Mouse (Mus musculus) liver, embryonic 11.5 days (tissue): ENCODE measurements around the gene Sipa1l1. TPM values are rescaled to one million over a fixed set of nuclear protein-coding genes. Genes with fewer than 3 reads are reported as not detected.

Experiments used
- ATAC-seq: fragments of 200-750 bp; cut with Nextera tagmentation; replicated peaks from 2 replicates; pipeline ENCODE4 v1.8.0; 2017; ENCODE audit warnings: moderate number of reproducible peaks, mild to moderate bottlenecking, moderate TSS enrichment, moderate library complexity; ENCODE audit not compliant: low FRiP score
- DNase-seq: peaks from one replicate; pipeline ENCODE4 v3.0.0-alpha.2; 2017; ENCODE audit warnings: low spot score
- H3K27ac ChIP-seq: fragments of 300-500 bp; sonication (generic); 2 replicates; pipeline ENCODE4 v1.5.1; 2014; ENCODE audit warnings: mild to moderate bottlenecking, low read depth, low read length, control low read depth
- H3K27me3 ChIP-seq: fragments of 300-500 bp; sonication (generic); replicated peaks from 2 replicates; pipeline ENCODE4 v1.6.1; 2014; ENCODE audit warnings: low read length, mixed read lengths; ENCODE audit not compliant: control insufficient read depth, insufficient read depth
- H3K36me3 ChIP-seq: fragments of 300-500 bp; sonication (generic); 2 replicates; pipeline ENCODE4 v1.6.1; 2014; ENCODE audit warnings: mild to moderate bottlenecking, low read length, moderate library complexity, mixed read lengths; ENCODE audit not compliant: control insufficient read depth, insufficient read depth
- H3K4me1 ChIP-seq: fragments of 300-500 bp; sonication (generic); replicated peaks from 2 replicates; pipeline ENCODE4 v1.6.1; 2014; ENCODE audit warnings: low read length, mixed read lengths; ENCODE audit not compliant: control insufficient read depth, insufficient read depth
- H3K4me2 ChIP-seq: fragments of 300-500 bp; sonication (generic); 2 replicates; pipeline ENCODE4 v1.6.1; 2014; ENCODE audit warnings: mild to moderate bottlenecking, control low read depth, moderate library complexity
- H3K4me3 ChIP-seq: fragments of 300-500 bp; sonication (generic); 2 replicates; pipeline ENCODE4 v1.5.1; 2014; ENCODE audit warnings: low read depth, low read length, control low read depth
- H3K9ac ChIP-seq: fragments of 300-500 bp; sonication (generic); 2 replicates; pipeline ENCODE4 v1.6.1; 2014; ENCODE audit warnings: low read depth, low read length, control low read depth
- H3K9me3 ChIP-seq: fragments of 300-500 bp; sonication (generic); 2 replicates; pipeline ENCODE4 v1.6.1; 2016; ENCODE audit warnings: low read length, inconsistent platforms, mixed read lengths; ENCODE audit not compliant: control insufficient read depth
- WGBS: fragments of 180-500 bp; shearing (Covaris S2); extraction: QIAGEN DNeasy Blood & Tissue Kit; methylation state at CpG from one replicate; pipeline ENCODE4 v1.1.7; 2014; 5-methylcytosine and 5-hydroxymethylcytosine counted together
- polyA plus RNA-seq: library from polyadenylated mRNA; unstranded; fragments of >200 nt; fragmentation: Nextera tagmentation; extraction: Ambion mirVana; gene quantifications from 2 replicates; pipeline ENCODE4 v1.2.1, GENCODE M21; 2014

Gene Sipa1l1
- polyA plus RNA-seq, 1 experiment from 2014 or later = 21.1 TPM

DNA sequence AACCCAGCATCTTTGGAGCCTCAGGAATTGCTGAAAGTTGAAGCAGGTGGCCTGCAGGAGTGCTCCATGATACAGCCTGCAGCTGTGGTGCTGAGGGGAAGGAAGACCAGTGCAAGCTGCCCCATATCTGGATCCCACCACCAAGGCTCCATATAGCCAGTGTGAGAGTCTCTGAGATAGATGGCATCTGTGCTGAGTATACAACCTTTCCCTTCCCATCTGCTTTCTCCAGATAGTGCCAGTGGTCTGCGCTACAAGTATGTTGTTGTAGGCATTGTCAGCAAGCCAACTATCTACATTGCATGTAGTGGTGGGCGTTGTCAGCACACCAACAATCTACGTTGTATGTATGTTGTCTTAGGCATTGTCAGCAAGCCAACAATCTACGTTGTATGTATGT, 68.0 kb downstream of the Sipa1l1 start:
- H3K9me3 ChIP-seq = no peaks in the 10 kb centered on the region
- ATAC-seq (peak; percentile 94), DNase-seq (no peak)
- WGBS = 52% methylated on average over 4 of the region's 4 CpGs
- H3K9ac ChIP-seq = no peak overlapping the region
- H3K27me3 ChIP-seq = no peaks in the 10 kb centered on the region
- no peak overlapping the region for H3K4me2 ChIP-seq
- no peaks in the 10 kb centered on the region for H3K36me3 ChIP-seq
- no peak overlapping the region; the same call in 1 of the 2 replicates for H3K27ac ChIP-seq
- H3K4me1 ChIP-seq = peaks cover 32% of the 10 kb centered on the region
- H3K4me3 ChIP-seq = no peak overlapping the region

- Histone ChIP-seq H3K36me3 (no peaks in the 10 kb centered on the region), H3K9me3 (no peaks in the 10 kb centered on the region), H3K9ac (no peak overlapping the region), H3K4me1 (peaks cover 26% of the 10 kb centered on the region), H3K27ac (no peak overlapping the region), H3K4me2 (no peak overlapping the region), H3K4me3 (no peak overlapping the region), H3K27me3 (no peaks in the 10 kb centered on the region)
- DNase-seq = no peak
- no peak for ATAC-seq
- WGBS = 85% methylated on average over 4 of the region's 4 CpGs
Measured at GRCm38 (mm10) chr12:82237946-82238345, 68.8 kb downstream of the Sipa1l1 start.

- H3K27ac ChIP-seq = no peak overlapping the region
- no peak overlapping the region for H3K4me2 ChIP-seq
- H3K4me3 ChIP-seq = no peak overlapping the region
- 60% methylated on average over 6 of the region's 6 CpGs for WGBS
- no peaks in the 10 kb centered on the region for H3K27me3 ChIP-seq
- H3K9me3 ChIP-seq = no peaks in the 10 kb centered on the region
- ATAC-seq = no peak
- DNase-seq = no peak
- no peak overlapping the region for H3K9ac ChIP-seq
- H3K36me3 ChIP-seq = no peaks in the 10 kb centered on the region
- peaks cover 10% of the 10 kb centered on the region; the same call in 1 of the 2 replicates for H3K4me1 ChIP-seq
Measured at GRCm38 (mm10) chr12:82240674-82241073, 71.6 kb downstream of the Sipa1l1 start.

DNA sequence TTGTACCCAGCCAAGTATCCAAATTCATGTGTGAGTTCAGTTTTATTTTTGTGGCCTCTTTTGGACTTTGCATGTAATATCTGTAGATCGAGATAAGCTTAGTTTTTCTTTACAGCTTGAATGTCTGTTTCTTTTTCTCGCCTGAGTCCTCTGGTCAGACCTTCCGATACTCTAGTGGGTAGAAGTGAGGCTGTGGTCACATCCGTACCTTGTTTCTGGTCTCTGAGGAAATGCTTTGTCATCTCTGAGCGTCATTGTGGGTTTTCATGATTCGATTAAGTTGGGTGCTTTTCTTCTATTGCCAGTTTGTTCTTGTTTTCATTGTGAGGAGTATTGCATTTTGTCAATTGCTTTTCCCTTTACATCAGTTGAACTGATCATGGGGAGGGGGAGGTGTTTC, 76.1 kb downstream of the Sipa1l1 start:
- 51% methylated on average over 6 of the region's 6 CpGs for whole genome bisulfite sequencing
- 0 out of 2 replicates have a peak, but pooled peaks have one; percentile 43 for ATAC-seq
- peak overlapping the region; percentile 4; the same call in 1 of the 2 replicates for H3K4me2 ChIP-seq

DNA sequence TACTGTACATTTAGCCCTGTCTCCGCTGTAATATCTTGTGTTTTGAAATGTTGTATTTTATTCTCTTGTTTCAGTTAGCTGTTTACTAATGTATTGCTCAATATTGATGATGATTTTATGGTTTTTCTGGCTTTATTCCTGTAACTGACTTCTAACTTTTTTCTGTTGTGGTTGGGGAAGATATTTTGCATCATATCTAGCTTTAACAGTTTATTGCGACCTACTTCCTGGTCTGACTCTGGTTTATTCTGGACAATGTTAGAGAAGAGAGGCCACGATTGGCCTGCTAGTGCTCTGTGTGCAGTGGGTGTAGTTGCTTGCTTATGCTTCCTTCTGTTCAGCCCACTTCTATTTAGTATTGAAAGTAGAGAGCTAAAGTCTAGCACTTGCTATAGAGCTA, 77.3 kb downstream of the Sipa1l1 start:
- H3K36me3 ChIP-seq = no peaks in the 10 kb centered on the region
- H3K27ac ChIP-seq = no peak overlapping the region
- H3K4me2 ChIP-seq = no peak overlapping the region
- no peaks in the 10 kb centered on the region for H3K27me3 ChIP-seq
- H3K4me1 ChIP-seq = peaks cover 10% of the 10 kb centered on the region
- ATAC-seq (no peak), DNase-seq (no peak)
- 60% methylated on average over 3 of the region's 3 CpGs for WGBS
- no peak overlapping the region for H3K9ac ChIP-seq
- H3K9me3 ChIP-seq = no peaks in the 10 kb centered on the region
- no peak overlapping the region for H3K4me3 ChIP-seq

More for the DNA sequence above, 76.1 kb downstream of the Sipa1l1 start:
- H3K4me3 ChIP-seq = no peak overlapping the region
- DNase-seq = no peak
- H3K9me3 ChIP-seq = no peaks in the 10 kb centered on the region
- peaks cover 10% of the 10 kb centered on the region for H3K4me1 ChIP-seq
- no peaks in the 10 kb centered on the region for H3K27me3 ChIP-seq
- H3K9ac ChIP-seq = no peak overlapping the region
- H3K36me3 ChIP-seq = no peaks in the 10 kb centered on the region
- H3K27ac ChIP-seq = no peak overlapping the region

GRCm38 (mm10) chr12:82247371-82248258, 78.5 kb downstream of the Sipa1l1 start:
- Histone ChIP-seq H3K4me3 (no peak overlapping the region), H3K9me3 (no peaks in the 10 kb centered on the region), H3K27me3 (no peaks in the 10 kb centered on the region), H3K36me3 (no peaks in the 10 kb centered on the region), H3K4me2 (peak overlapping the region; percentile 38), H3K27ac (peak overlapping the region; percentile 13; the same call in 1 of the 2 replicates), H3K9ac (no peak overlapping the region), H3K4me1 (peaks cover 10% of the 10 kb centered on the region)
- ATAC-seq (peak; percentile 71), DNase-seq (no peak)
- WGBS = 63% methylated on average over 14 of the region's 14 CpGs

DNA sequence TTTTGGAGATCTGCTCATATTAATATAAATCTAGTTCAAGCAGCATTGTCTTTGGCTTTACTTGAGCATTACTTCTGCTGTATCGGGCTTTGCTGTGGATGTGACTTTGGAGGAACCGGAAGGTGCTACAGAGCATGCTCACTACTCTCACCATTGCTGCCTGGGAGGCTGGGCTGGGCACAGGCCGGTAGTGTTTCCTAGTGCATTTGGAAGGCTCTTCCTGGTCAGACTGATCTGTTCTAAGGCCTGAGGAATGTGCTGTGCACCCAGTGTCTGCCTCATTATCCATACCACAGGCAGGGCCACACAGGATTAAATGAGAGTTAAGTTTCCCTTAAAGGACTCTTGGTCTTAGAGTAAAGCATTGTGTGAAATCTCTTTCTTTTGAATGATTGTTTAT, 79.4 kb downstream of the Sipa1l1 start:
- no peak for ATAC-seq
- H3K4me1 ChIP-seq = peaks cover 10% of the 10 kb centered on the region
- H3K36me3 ChIP-seq = no peaks in the 10 kb centered on the region
- H3K27ac ChIP-seq = no peak overlapping the region
- no peak for DNase-seq
- no peak overlapping the region for H3K9ac ChIP-seq
- H3K4me3 ChIP-seq = no peak overlapping the region
- no peak overlapping the region for H3K4me2 ChIP-seq
- no peaks in the 10 kb centered on the region for H3K27me3 ChIP-seq
- WGBS = 88% methylated on average over 3 of the region's 3 CpGs
- no peaks in the 10 kb centered on the region for H3K9me3 ChIP-seq

DNA sequence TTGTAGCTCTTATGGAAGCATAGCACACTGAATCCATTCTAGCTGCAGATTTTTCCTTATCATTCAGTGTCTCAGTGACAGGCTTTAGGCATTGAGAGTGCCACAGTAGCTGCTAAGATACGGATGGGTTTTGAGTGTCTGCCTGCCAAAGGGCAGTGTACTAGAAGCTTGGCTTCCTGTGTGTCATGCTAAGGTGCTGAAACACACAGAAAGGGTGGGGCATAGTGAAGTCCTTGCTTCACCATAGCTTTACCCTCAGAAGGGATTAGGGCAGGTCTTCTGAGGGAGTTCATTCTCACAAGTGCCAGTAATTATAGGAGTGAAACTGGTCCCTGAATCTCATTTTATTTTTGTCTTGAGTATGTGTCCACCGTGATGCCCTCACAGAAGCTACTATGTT, 82.2 kb downstream of the Sipa1l1 start:
- ATAC-seq = no peak
- Histone ChIP-seq H3K4me2 (no peak overlapping the region), H3K4me3 (no peak overlapping the region), H3K36me3 (no peaks in the 10 kb centered on the region), H3K9ac (no peak overlapping the region), H3K4me1 (peaks cover 13% of the 10 kb centered on the region), H3K27me3 (no peaks in the 10 kb centered on the region), H3K9me3 (no peaks in the 10 kb centered on the region), H3K27ac (no peak overlapping the region)
- DNase-seq = no peak
- WGBS = 71% methylated on average over 2 of the region's 2 CpGs

DNA sequence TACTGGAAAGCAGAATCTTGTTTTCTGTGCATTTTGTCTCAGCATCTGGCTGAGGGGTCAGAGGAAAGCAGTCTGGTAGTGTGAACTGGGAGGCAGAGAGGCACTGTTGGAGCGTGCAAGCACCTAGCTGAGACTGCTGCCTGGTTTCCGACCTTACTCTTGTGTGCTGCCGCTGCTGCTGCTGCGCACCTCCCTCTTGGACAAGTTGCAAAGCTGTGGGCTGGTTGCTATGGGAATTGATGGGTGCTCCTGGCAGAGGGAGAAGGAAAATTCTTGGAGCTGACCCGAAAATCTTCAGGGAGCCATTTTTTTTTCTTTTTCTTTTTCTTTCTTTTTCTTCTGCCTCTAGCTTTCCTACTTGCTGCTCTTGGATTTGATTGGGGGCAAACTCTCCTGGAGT, 85.0 kb downstream of the Sipa1l1 start:
- 85% methylated on average over 5 of the region's 5 CpGs for WGBS
- DNase-seq = no peak
- no peak overlapping the region for H3K4me2 ChIP-seq

More for the DNA sequence above, 85.0 kb downstream of the Sipa1l1 start:
- no peak overlapping the region for H3K9ac ChIP-seq
- no peaks in the 10 kb centered on the region for H3K36me3 ChIP-seq
- H3K4me3 ChIP-seq = no peak overlapping the region
- ATAC-seq = no peak
- peaks cover 3% of the 10 kb centered on the region; the same call in 1 of the 2 replicates for H3K4me1 ChIP-seq
- no peaks in the 10 kb centered on the region for H3K9me3 ChIP-seq
- H3K27me3 ChIP-seq = no peaks in the 10 kb centered on the region
- no peak overlapping the region for H3K27ac ChIP-seq
